Mouse (Mus musculus) MEL (cell line): Measurements from ENCODE around the gene Mpp3. TPM values are rescaled to one million over a fixed set of nuclear protein-coding genes. Genes with fewer than 3 reads are reported as not detected.

Source experiments
- DNase-seq: peaks from one replicate; pipeline ENCODE4 v3.0.0; 2011; ENCODE audit warnings: low read depth, low spot score
- H3K27ac ChIP-seq: 2 replicates; pipeline ENCODE4 v1.5.1; 2012; ENCODE audit warnings: low read depth, mild to moderate bottlenecking, control low read depth, low read length, moderate library complexity; ENCODE audit not compliant: control insufficient read depth
- H3K27me3 ChIP-seq, 2 experiments: fragments of 150-350 bp in 1 of 2; sonication (generic) in 1 of 2; 2 replicates each; pipeline ENCODE4 v1.6.1; 2012; ENCODE audit warnings: low read length in 2 of 2, mild to moderate bottlenecking in 2 of 2, improper control_type of control experiment in 1 of 2, moderate library complexity in 1 of 2; ENCODE audit not compliant: insufficient read depth in 2 of 2, control insufficient read depth in 1 of 2
- H3K36me3 ChIP-seq, 2 experiments: 2 replicates each; pipeline ENCODE4 v1.6.1; 2012 to 2014; ENCODE audit warnings: low read length in 2 of 2, improper control_type of control experiment in 1 of 2, inconsistent platforms in 1 of 2, mild to moderate bottlenecking in 1 of 2; ENCODE audit not compliant: insufficient read depth in 2 of 2, control insufficient read depth in 1 of 2
- H3K4me1 ChIP-seq, 2 experiments: fragments of 150-350 bp in 1 of 2; sonication (generic) in 1 of 2; 2 replicates each; pipeline ENCODE4 v1.6.1; 2012; ENCODE audit warnings: low read length in 2 of 2, improper control_type of control experiment in 1 of 2, mild to moderate bottlenecking in 1 of 2; ENCODE audit not compliant: insufficient read depth in 2 of 2, control insufficient read depth in 1 of 2
- H3K4me3 ChIP-seq, 2 experiments: fragments of 150-350 bp in 1 of 2; sonication (generic) in 1 of 2; 2 replicates each; pipeline ENCODE4 v1.5.1; 2012; ENCODE audit warnings: low read depth in 2 of 2, low read length in 2 of 2, mild to moderate bottlenecking in 2 of 2, moderate library complexity in 2 of 2, control low read depth in 1 of 2, improper control_type of control experiment in 1 of 2; ENCODE audit not compliant: control insufficient read depth in 1 of 2, insufficient read depth in 1 of 2
- H3K79me2 ChIP-seq: 2 replicates; pipeline ENCODE4 v1.6.1; 2012; ENCODE audit warnings: mild to moderate bottlenecking, low read length, moderate library complexity; ENCODE audit not compliant: control insufficient read depth, poor library complexity, insufficient read depth
- H3K9ac ChIP-seq: 2 replicates; pipeline ENCODE4 v1.6.1; 2012; ENCODE audit warnings: low read depth, mild to moderate bottlenecking, control low read depth, low read length, moderate library complexity; ENCODE audit not compliant: control insufficient read depth, poor library complexity, severe bottlenecking
- H3K9me3 ChIP-seq: fragments of 150-350 bp; sonication (generic); replicated peaks from 2 replicates; pipeline ENCODE4 v1.6.1; 2012; ENCODE audit warnings: mild to moderate bottlenecking, low read length, improper control_type of control experiment, moderate library complexity; ENCODE audit not compliant: insufficient read depth
- ELF1 ChIP-seq: IDR thresholded peaks from 2 replicates; pipeline ENCODE4 v1.6.1; 2014; ENCODE audit warnings: low read depth, mild to moderate bottlenecking, inconsistent platforms, low read length, improper control_type of control experiment, moderate library complexity
- EP300 ChIP-seq, 2 experiments: IDR thresholded peaks; 2 replicates each; pipeline ENCODE4 v1.6.1; 2011; ENCODE audit warnings: improper control_type of control experiment in 2 of 2, low read length in 2 of 2, low read depth in 1 of 2, mild to moderate bottlenecking in 1 of 2
- ETS1 ChIP-seq: IDR thresholded peaks from 2 replicates; pipeline ENCODE4 v1.6.1; 2012; ENCODE audit warnings: low read depth, mild to moderate bottlenecking, inconsistent platforms, low read length, improper control_type of control experiment, moderate library complexity
- GABPA ChIP-seq: IDR thresholded peaks from 2 replicates; pipeline ENCODE4 v1.6.1; 2012; ENCODE audit warnings: low read depth, mild to moderate bottlenecking, inconsistent platforms, low read length, improper control_type of control experiment, moderate library complexity
- JUND ChIP-seq: IDR thresholded peaks from 2 replicates; pipeline ENCODE4 v1.6.1; 2011; ENCODE audit warnings: low read depth, mild to moderate bottlenecking, improper control_type of control experiment, low read length
- MAX ChIP-seq: IDR thresholded peaks from 2 replicates; pipeline ENCODE4 v1.6.1; 2011; ENCODE audit warnings: low read length, improper control_type of control experiment
- MEF2A ChIP-seq: IDR thresholded peaks from 2 replicates; pipeline ENCODE4 v1.6.1; 2014; ENCODE audit warnings: low read depth, mild to moderate bottlenecking, inconsistent platforms, low read length, improper control_type of control experiment; ENCODE audit not compliant: poor library complexity, insufficient replicate concordance, severe bottlenecking; ENCODE audit errors: extremely low read depth
- MYB ChIP-seq: IDR thresholded peaks from 2 replicates; pipeline ENCODE4 v1.6.1; 2011; ENCODE audit warnings: mild to moderate bottlenecking, low read depth, low read length, improper control_type of control experiment
- MYC ChIP-seq: IDR thresholded peaks from 2 replicates; pipeline ENCODE4 v1.6.1; 2011; ENCODE audit warnings: low read depth, mild to moderate bottlenecking, low read length, improper control_type of control experiment, moderate library complexity
- NELFE ChIP-seq: IDR thresholded peaks from 2 replicates; pipeline ENCODE4 v1.6.1; 2011; ENCODE audit warnings: low read depth, low read length, improper control_type of control experiment
- POLR2A ChIP-seq, 2 experiments: IDR thresholded peaks; 2 replicates each; pipeline ENCODE4 v1.6.1; 2011 to 2012; ENCODE audit warnings: low read length in 2 of 2, mild to moderate bottlenecking in 2 of 2, control low read depth in 1 of 2, improper control_type of control experiment in 1 of 2, low read depth in 1 of 2, moderate library complexity in 1 of 2; ENCODE audit not compliant: control insufficient read depth in 1 of 2, insufficient read depth in 1 of 2, poor library complexity in 1 of 2
- POLR2AphosphoS2 ChIP-seq: IDR thresholded peaks from 2 replicates; pipeline ENCODE4 v1.6.1; 2011; ENCODE audit warnings: low read length, improper control_type of control experiment
- POLR2AphosphoS5 ChIP-seq: IDR thresholded peaks from 2 replicates; pipeline ENCODE4 v1.6.1; 2012; ENCODE audit warnings: low read depth, borderline replicate concordance, mild to moderate bottlenecking, inconsistent platforms, low read length, moderate library complexity, mixed read lengths
- SMC3 ChIP-seq: IDR thresholded peaks from 2 replicates; pipeline ENCODE4 v1.6.1; 2011; ENCODE audit warnings: low read depth, low read length, improper control_type of control experiment
- UBTF ChIP-seq: IDR thresholded peaks from 2 replicates; pipeline ENCODE4 v1.6.1; 2012; ENCODE audit warnings: low read depth, mild to moderate bottlenecking, inconsistent platforms, low read length, improper control_type of control experiment, moderate library complexity, borderline replicate concordance; ENCODE audit not compliant: insufficient read depth
- ZKSCAN1 ChIP-seq: IDR thresholded peaks from 2 replicates; pipeline ENCODE4 v1.6.1; 2012; ENCODE audit warnings: low read depth, mild to moderate bottlenecking, inconsistent platforms, low read length, improper control_type of control experiment, moderate library complexity
- ZMIZ1 ChIP-seq: IDR thresholded peaks from 2 replicates; pipeline ENCODE4 v1.6.1; 2012; ENCODE audit warnings: low read depth, mild to moderate bottlenecking, inconsistent platforms, low read length, improper control_type of control experiment, moderate library complexity
- ZNF384 ChIP-seq: IDR thresholded peaks from 2 replicates; pipeline ENCODE4 v1.6.1; 2012; ENCODE audit warnings: low read depth, mild to moderate bottlenecking, inconsistent platforms, low read length, improper control_type of control experiment
- polyA plus RNA-seq, 2 experiments: library from polyadenylated mRNA; stranded (reverse) in 1 of 2; unstranded in 1 of 2; fragments of >175 nt in 1 of 2; fragments of >200 nt in 1 of 2; gene quantifications; 2 replicates each; pipeline versions ENCODE4 v1.2.1 to v1.2.4; 2012; ENCODE audit warnings: low replicate concordance in 2 of 2, low read depth in 1 of 2; ENCODE audit not compliant: insufficient read length in 2 of 2, insufficient read depth in 1 of 2, missing spikeins in 1 of 2
- total RNA-seq: library from RNA; depleted of rRNA; stranded (reverse); fragments of 300-350 nt; gene quantifications from 2 replicates; pipeline ENCODE4 v1.2.3, GENCODE M21; 2012

The Mpp3 gene
- total and polyA plus RNA-seq, 3 experiments = 5.5 to 7.1 TPM; not detected in 1

DNA sequence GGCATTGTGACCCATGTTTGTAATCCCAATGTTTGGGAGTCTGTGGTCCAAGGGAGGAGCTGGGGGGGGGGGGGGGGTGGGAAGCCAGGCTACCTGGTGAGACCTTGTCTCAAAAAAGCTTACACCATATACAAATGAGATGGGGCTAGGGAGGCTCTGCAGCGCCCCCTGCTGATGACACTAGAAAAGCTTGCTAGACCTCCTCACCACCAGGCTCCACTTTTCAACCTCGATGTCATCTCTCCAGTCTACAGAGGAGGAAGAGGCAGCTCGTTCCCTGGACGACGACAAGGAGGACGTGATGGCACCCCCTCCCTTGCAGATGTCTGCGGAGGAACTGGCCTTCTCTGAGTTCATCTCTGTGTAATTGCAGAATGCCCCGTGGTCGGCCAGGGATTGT is 25.6 kb upstream of the Mpp3 start (continued):
- TF ChIP-seq ZKSCAN1 = no peak

DNA sequence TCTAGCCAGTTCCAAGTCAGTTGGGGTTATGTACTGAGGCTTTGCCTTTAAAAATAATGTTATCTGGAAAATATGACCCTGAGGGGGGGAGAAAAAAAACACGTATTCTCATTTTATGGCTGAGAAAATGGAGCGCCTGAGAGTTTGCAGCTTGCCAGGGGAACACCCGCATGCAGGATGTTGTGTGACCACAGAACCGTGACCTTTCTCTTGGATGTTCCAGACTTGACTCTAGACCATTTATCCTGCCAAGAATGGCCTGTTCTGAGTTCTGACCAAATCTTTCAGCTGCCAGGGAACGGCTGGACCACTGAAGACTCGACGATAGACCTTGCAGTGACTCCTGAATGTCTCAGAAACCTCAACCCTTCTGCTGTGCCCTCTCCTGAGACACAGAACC is 24.9 kb upstream of the Mpp3 start:
- no peak for DNase-seq
- Histone ChIP-seq H3K36me3 (no peaks in the 10 kb centered on the region), H3K4me1 (peaks cover 0 to 3% of the 10 kb centered on the region in 2 experiments; a peak in 1 of 4 replicates), H3K4me3 (no peak overlapping the region), H3K27me3 (no peaks in the 10 kb centered on the region; a peak in 2 of 4 replicates), H3K9me3 (no peaks in the 10 kb centered on the region), H3K27ac (no peak overlapping the region), H3K9ac (no peak overlapping the region), H3K79me2 (no peaks in the 10 kb centered on the region)
- TF ChIP-seq MAX (no peak), GABPA (no peak), MYB (no peak), NELFE (no peak), ZNF384 (no peak), JUND (no peak), EP300 (IDR thresholded peaks at IDR 0.05; ENCODE audit: low read depth in 1 of 2, low read length in 2 of 2) (no peak), ETS1 (no peak), UBTF (no peak), POLR2A (IDR thresholded peaks at IDR 0.05; ENCODE audit: control insufficient read depth in 1 of 2, insufficient read depth in 1 of 2, low read depth in 1 of 2, low read length in 2 of 2, poor library complexity in 1 of 2) (no peak), SMC3 (no peak), ZMIZ1 (no peak), POLR2AphosphoS5 (no peak), ELF1 (no peak), MYC (no peak), ZKSCAN1 (no peak)

DNA sequence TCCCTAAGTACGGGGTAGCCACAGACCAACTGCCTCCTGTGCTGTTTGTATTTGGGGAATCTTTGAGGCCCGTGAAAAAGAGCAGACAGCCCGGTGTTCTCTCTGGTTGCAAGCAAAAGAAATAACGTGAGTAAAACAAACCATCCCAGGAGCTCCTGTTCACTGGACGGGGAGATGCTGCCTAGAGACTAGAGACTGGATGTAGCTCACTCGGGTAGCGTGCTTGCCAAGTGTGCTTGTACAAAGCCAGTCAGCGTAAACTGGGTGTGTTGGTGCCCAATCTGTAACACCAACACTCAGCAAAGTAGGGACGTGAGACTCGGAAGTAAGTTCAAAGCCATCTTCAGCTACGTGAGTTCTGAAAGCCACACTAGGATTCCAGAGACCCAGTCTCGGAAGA is 24.4 kb upstream of the Mpp3 start:
- Histone ChIP-seq H3K79me2 (no peaks in the 10 kb centered on the region), H3K27me3 (peaks cover 0 to 3% of the 10 kb centered on the region in 2 experiments; a peak in 2 of 4 replicates)
- TF ChIP-seq POLR2AphosphoS2 (no peak), EP300 (IDR thresholded peaks at IDR 0.05; ENCODE audit: low read depth in 1 of 2, low read length in 2 of 2) (no peak), UBTF (no peak), MEF2A (no peak)
- TF ChIP-seq, all 39 proteins: peak for 0
- Histone ChIP-seq H3K4me3 (no peak overlapping the region), H3K9me3 (no peaks in the 10 kb centered on the region), H3K4me1 (peaks cover 0 to 3% of the 10 kb centered on the region in 2 experiments; a peak in 1 of 4 replicates), H3K36me3 (no peaks in the 10 kb centered on the region), H3K27ac (no peak overlapping the region), H3K9ac (no peak overlapping the region)
- DNase-seq = no peak
